Mouse (Mus musculus) T-helper 1 cell (primary cell): ENCODE measurements around the gene Olfr1383.
"Not testable (repeated sequence)": the region's sequence is repeated elsewhere in the genome, so short reads cannot be mapped to it uniquely, and the experiment has no call there.

Source experiments
- in situ Hi-C: fragments of 300-600 bp; cut with MboI, MseI; formaldehyde crosslinking; loops from one replicate; pipeline ENCODE4 v1.15.1; 2025; ENCODE audit warnings: high pct_unique_total_duplicates

The Olfr1383 gene

DNA sequence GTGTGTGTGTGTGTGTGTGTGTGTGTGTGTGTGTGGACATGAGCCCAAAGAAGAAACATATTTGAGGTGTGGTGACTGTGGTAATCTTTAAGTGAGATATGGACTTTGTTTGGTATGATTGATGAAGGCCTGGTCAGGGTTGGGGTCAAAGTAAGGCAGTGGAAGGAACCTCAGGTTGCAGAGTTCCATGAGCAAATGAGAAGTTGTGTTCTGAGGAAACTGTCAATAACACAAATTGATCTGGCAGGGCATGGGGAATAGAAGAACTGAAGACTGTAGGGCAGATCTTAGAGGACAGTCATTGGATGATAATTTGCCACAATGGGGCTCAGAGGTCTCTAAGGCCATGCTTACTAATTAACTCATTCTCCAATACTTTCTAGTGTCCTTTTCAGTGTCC, at the start of gene Olfr1383:
Gene Olfr1383, plus strand, starts transcription at position 301 of the 400 bp plus-strand sequence.
- in situ Hi-C loops, result no loop called here

GRCm38 (mm10) chr11:49485973-49486372, 33.5 kb upstream of the Olfr1383 start:
- in situ Hi-C loops, result no loop called here

DNA sequence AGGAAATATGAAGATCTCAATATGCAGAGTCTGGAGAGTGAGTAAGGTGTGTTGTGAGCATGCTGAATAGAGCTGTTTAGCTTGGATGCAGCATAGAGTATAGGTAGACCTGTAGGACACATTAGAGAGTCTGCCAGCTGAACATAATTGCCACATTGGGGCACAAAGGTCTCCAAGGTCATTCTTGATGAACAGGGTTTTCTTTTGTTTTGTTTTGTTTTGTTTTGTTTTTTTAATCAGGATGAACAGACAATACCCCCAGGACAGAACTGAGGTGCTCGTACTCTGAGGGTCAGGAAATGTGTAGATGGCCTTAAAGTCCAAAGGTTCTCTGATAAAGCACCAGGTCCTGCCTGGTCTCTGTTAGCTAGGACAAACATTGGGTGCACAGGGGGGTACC, 30.7 kb upstream of the Olfr1383 start, which contains the start of gene Olfr1385:
Gene Olfr1385, plus strand, starts transcription at position 301 of the 400 bp plus-strand sequence.
- in situ Hi-C loops, result not testable (repeated sequence)

GRCm38 (mm10) chr11:49518086-49518485, 1.4 kb upstream of the Olfr1383 start:
- in situ Hi-C loops, result no loop called here

- in situ Hi-C loops, result loop anchor here (25.0 kb wide), 1 partner anchor 766 kb away; no protein-coding TSS in a partner anchor
Observed at GRCm38 (mm10) chr11:49527947-49528346, 8.5 kb downstream of the Olfr1383 start, which contains the start of gene Olfr1382. Gene Olfr1382, plus strand, starts transcription at chr11:49528247.

DNA sequence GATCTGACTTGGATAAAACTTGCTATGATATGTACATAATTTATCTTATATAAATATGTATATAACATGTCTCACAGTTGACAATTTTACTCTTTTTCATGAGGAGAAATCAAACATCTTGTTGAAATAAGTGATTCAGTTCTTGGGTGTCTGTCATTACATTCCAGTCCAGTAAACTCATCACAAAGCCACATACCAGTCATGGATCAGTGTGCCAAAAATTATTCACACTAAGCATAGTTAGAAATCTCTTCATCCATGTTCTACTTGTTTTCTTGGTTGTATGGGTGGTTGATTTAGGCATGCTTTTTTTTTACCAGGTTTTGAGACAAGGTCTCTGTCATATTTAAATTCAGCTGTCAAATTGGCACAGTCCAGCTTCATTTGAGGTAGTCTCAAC, 13.3 kb downstream of the Olfr1383 start:
- in situ Hi-C loops, result loop anchor here (25.0 kb wide), 1 partner anchor 770 kb away; no protein-coding TSS in a partner anchor

DNA sequence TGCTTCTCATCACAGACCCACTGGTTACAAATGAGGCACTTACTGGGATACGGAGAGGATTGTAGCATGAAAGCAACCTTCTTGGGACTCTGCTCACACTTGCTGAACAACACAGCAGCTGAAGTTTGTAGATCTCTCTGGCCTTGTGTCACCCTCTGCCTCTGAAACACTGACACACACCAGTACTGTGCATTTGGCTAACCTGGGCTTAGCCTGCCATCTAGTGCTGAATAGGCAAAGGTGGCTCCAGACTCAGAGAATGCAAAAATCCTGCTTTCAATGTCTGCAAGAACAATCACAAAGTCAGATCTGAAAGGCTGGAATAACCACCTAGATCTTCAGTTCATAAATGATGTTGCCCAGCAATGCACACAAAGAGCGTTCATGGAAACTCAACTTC, 17.2 kb downstream of the Olfr1383 start:
- in situ Hi-C loops, result loop anchor here (25.0 kb wide), 1 partner anchor 774 kb away; no protein-coding TSS in a partner anchor

DNA sequence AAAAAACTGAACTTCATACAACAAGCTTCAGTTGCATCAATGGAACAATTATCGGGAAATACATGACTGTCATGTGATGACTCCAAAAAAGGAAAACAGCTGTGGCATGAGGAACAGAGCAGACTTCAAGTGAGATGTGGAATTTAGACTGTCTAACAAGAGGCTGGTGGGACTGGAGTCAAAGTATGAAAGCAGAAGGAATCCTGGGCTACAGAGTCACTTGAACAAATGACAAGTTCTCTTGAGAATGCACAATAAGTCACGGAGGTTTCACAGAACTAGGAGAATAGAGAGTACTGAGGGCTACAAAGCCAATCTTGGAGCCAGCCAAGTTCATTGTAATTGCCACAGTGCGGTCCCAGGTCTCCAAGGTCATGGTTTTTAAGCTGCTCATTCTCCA, 23.7 kb downstream of the Olfr1383 start, which contains the start of gene Olfr1381:
Gene Olfr1381, plus strand, starts transcription at position 301 of the 400 bp plus-strand sequence.
- in situ Hi-C loops, result loop anchor here (25.0 kb wide), 1 partner anchor 781 kb away; no protein-coding TSS in a partner anchor

- in situ Hi-C loops, result loop anchor here (25.0 kb wide), 1 partner anchor 417 kb away; the partner anchor contains the start of gene Olfr1395
Observed at GRCm38 (mm10) chr11:49554033-49554432, 34.6 kb downstream of the Olfr1383 start.

DNA sequence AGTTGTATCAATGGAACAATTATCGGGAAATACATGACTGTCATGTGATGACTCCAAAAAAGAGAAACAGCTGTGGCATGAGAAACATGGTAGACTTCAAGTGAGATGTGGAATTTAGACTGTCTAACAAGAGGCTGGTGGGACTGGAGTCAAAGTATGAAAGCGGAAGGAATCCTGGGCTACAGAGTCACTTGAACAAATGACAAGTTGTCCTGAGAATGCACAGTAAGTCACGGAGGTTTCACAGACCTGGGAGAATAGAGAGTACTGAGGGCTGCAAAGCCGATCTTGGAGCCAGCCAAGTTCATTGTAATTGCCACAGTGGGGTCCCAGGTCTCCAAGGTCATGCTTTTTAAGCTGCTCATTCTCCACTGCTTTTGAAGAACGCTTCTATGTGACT, 37.1 kb downstream of the Olfr1383 start, which contains the start of gene Olfr1380:
Gene Olfr1380, plus strand, starts transcription at position 301 of the 400 bp plus-strand sequence.
- in situ Hi-C loops, result loop anchor here (25.0 kb wide), 1 partner anchor 419 kb away; the partner anchor contains the start of gene Olfr1395

- in situ Hi-C loops, result not testable (repeated sequence)
Observed at GRCm38 (mm10) chr11:49575054-49575453, 55.6 kb downstream of the Olfr1383 start.
